Mouse (Mus musculus) kidney, adult 18-20 months (tissue): ENCODE measurements around the gene Amot.

Source experiments
- DNase-seq: peaks from one replicate; pipeline ENCODE4 v3.0.0; 2021

The Amot gene

DNA sequence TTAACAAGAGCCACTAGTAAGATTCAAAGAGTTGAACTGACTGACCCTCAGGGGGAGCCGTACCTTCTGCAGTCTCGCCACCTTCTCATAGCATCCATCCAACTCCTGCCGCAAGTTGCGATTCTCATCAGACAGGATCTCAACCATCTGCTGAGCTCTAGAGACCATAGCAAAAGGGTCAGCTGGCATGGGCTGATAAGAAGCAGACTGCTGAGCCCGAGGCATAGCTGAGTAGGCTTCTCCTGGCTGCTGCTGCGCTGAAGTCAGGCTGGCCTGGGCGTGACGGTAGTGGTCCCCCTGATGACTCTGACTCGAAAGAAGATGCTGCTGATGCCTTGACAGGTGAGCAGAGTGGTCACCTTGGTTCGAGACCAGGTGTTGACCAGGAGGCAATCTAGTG is 25.0 kb downstream of the Amot start:
- DNase-seq: no peak

DNA sequence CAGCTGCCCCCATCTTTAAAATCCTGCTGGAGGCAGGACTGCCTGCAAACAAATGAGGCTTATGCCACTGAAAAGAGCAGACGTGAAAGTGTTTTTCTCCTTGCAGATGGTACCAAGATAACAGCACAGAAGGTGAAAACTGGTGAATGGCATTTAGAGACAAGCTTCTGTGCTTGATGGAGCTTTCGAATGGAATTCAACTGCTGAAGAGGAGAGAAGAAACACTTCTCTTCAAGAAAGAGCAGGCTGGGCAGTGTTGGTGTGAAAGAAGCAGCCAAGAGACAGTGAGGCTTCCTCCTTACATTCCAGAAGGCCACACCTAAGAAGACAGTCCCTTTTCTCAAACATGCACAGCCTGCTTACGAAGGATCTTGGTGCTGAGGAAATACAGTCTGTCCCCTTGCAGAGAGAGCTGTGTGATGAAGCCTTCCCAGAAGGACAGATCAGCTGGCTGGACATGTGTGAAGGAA is 27.2 kb downstream of the Amot start:
- no peak for DNase-seq

DNA sequence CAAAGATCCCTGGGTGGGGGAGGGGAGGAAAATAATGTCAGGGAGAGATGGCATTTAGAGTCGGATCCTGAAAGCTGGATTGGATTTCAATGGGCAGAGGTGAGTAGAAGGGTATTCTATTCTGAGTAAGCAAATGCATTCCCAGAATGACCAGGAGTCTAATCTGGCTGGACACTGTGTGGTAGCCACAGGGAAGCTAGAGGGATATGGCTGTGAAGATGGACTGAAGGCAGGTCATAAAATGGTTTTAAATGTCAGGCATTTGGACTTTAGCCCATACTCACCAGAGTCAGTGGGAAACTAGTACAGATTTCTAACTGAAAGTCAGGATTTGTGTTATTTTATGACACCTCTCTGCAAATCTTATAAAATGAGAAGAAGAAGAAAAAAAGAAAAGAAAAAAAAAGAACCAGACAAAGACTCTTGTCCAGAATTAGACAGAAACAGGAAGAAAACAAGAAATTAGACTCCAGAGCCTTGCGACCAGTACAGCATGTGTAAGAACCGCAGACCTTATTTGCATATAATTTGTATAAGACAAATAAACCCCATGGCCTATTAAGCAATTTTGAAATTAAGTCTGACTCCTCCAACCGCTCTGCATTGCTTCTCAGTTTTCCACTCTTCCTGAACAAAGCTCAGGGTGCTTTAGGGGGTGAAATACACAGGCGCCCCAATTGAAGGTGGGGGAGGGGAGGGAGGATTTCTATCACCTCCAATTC is 27.8 kb downstream of the Amot start:
- no peak for DNase-seq

DNA sequence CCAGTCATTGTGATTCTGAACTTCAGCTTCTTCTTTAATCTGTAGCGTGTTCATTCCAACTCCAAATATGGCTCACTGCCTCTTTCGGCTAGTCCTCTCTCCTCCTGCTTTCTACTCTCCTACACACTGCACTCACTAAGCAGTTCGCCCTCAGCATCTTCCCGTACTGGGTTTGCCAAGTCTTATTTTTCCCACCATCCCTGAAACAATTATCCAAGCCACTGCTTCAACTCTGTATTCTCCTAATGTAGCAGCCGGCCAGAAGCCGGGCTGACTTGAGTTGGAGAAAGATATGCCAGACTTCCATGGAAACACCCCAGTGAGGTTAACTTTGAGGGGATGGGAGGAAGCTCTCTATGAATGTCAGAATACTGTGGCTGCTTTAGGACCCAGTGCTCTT is 36.7 kb downstream of the Amot start:
- DNase-seq: no peak

DNA sequence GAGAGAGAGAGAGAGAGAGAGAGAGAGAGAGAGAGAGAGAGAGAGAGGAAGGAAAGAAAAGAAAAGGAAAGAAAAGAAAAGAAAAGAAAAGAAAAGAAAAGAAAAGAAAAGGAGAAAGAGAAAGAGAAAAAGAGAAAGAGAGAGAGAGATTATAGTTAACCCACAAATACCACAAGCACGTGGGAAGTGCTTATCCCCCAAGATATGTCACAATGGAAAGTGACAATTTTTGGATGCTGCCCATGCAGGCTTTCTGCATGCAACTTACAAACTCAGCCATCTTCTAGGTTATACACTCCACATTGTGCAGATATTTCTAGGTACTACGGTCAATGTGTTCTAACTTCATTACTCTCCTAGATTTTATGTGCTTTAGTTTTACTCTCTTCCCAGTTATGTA is 41.5 kb downstream of the Amot start:
- DNase-seq: no peak

DNA sequence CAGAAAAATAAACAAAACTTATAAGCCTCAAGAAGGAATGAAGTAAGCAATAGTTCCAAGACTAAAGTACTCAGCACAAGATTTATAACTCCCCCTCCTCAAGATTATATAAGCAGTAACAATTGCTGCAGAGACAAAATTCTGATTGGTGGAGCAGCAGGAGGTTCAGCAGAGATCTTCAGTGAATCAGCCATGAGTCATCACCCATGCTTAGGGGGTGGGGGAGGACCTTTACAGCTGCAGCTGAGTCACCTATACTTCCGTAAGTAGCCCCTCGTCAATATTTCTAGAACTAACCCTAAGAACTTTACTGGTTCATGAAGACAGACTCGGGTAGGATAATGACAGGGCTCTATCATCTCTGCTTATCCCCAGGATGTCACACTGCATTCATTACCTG is 43.6 kb downstream of the Amot start:
- DNase-seq: no peak

DNA sequence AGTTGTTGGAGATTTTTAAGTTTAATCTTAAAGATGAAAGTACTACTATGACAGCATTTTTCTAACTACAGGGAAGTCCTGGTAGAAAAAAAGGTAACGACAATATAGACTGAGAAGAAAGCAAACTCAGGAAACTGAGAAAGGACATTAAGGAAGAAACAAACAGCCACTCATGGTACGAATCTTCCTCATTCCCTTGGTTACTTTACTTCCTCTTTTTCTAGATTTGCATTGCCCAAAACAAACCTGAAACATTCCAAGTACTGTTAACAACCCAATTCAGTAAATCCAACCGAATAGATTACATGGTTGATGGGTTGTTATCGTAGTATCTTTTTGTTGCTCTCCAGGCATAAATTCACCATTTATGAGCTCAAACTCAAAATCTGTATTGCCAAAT is 48.7 kb downstream of the Amot start:
- no peak for DNase-seq

DNA sequence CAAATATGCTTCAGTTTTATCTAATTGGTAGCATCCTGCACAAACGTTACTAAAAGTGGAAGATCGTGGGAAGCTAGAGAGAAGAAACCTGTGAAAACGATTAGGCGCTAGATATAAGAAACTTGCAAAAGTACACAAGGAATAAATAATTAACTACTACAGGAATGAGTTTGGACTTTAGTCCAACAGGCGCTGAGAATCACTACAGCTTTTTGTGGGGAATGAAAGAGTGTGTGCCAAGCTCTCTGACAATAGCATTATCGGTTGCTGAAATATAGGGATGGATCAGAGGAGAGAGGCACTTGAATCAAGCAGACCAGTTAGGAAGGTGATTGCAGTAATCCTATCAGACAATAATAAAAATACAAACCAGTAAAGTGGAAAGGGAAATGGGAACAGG is 49.4 kb downstream of the Amot start:
- no peak for DNase-seq

DNA sequence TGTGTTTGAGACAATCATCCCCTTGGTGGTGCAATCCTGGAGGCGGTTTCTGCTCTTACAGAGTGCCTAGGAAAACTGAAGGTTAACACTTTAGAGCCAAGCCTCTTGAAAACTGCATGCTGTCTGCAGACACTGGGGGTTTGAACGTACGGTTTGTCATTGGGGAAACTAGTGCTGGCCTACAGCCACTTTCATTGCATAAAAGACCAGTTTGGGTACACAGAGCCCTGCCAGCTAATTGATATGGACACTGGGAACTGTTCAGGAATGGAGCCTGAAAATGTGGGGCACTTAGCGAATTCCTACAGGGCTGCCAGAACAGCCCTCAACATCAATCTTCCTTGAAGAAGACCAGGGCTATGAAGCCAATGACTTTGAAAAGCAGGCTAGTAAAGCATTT is 50.2 kb downstream of the Amot start:
- no peak for DNase-seq

DNA sequence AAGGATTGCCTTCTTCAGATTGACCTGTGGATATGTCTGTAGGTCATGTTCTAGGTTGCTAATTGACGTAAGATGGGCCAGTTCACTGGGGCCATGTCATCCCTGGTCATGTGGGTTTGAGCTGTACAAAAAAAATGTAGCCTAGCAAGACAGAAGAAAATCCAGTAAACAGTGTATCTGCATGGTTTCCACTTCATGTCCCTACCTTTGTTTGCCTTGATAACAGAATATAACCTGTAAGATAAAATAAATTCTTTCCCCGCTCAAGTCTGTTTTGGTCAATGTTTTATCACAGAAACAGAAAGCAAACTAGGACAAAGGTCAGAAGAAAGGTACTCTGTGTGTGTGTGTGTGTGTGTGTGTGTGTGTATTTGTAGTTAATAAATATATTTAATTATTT is 63.5 kb downstream of the Amot start:
- no peak for DNase-seq

DNA sequence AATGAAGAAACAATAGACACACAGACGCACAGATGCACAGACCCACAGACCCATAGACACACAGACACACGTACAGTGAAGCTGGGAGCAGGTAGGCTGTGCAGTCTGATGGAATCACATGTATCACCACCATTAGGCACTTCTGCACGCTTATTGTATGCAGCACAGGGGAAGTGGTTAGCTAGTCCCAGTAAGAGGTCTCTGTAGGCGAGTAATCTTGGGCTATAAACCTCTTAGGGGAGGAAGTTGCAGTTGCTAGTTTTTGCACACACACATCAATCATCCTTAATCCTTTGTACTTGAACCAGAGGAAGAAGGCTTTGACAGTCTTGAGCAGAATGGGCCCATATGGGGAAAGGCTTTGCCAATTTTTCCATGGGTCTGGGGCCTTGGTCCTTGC is 71.3 kb downstream of the Amot start:
- DNase-seq: no peak

DNA sequence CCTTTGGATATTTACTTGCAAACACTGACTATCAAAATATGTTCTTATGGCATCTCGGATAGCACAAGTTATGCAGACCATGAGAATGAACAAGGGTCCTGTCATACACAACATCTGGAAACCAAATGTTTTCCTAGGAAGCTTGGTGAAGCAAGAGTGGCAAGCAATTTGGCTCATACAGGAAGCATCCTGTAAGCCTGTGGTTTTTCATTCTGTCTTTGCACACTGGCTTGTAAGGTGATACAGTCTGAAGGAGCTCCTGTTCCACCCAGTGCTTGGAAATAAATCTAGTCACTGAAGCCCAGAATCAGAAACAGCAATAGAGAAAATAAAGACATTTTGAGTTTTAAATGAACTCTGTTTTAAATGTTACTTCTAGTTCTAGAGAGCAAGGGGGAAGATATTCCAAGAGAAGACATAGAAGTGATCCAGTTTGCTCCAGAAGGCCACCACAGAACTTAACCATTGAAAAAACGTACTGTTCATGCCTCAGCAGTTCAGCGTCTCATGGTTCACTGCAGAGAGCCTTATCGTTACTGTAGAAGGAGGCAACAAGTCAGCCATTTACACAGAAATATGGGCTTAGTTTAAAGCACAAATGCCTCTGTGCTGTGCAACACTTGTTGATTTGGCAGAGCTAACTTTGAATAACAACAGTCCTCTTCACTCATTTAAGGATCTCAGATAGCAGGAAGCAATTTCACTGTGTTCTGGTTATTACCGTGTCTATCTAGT is 74.0 kb downstream of the Amot start:
- DNase-seq: no peak

DNA sequence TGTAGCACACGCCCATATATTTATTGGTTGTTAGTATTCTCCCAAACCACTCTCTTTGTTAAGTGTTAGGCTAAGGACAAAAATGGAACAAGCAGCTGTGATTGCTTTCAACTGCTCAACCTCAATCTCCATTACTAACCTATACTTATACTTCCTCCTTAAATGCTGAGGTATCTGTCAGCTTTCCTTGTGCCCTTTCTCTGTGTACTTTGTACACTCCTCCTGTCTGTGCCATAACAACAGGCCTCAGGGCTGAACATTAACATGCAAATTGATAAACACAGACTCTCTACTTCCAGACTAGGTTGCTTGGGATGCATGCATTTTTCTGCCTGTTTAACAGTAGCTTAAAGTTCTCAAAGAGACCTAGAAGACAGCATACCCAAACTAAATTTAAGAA is 76.2 kb downstream of the Amot start:
- no peak for DNase-seq

DNA sequence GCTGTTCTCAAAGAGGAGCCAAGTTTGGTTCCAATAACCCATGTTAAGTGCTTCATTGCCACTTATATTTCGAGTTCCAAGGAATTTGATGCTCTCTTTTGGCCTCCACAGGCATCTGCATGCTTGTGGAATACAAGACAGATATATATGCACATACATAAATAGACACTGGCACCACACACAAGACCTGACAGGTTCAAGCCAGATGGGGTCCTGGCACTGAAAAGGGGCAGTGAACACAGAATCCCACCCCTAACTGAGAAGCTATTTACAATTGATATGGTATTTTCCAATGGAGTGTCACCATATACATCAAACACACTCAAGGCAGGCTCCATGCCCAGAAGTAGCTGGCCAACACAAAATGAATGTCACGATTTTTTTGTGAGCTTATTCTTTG is 81.0 kb downstream of the Amot start:
- no peak for DNase-seq

DNA sequence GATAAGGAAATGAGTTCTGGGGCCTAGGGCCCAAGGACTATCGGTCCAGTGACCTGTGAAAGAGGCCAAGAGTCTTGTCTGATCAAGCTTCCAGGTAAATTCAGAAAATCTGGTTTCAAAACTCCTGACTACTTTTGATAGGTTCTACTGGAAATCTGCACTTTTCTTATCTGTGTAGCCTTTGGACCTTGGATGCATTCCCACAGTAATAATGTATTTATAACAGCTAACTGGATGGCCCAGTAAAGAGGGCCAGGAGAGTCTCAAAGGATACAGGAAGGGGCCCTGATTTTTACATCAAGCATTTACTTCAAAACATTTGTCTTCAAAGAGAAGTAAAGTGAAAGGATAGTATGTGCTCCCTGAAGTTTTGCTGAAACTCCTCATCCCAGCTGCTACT is 90.7 kb downstream of the Amot start:
- no peak for DNase-seq

DNA sequence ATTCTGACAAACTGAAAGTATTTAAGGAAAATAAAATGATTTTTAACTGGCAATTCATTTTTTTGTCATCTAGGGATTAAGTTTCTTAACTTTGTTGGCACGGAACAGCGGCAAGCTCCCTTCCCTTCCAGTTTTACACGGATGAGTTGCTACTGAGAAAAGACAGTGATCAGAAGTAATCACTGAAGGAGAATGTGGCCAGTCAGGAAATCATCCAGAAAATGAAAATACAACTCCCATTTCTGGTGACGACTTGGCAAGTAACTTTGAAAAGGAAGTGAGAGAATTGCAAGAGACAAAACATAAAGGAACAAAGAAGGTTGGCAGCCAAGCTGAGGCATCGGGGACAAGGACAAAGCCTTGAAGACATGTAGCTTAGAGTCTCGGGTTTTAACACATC is 93.6 kb downstream of the Amot start:
- DNase-seq: no peak

DNA sequence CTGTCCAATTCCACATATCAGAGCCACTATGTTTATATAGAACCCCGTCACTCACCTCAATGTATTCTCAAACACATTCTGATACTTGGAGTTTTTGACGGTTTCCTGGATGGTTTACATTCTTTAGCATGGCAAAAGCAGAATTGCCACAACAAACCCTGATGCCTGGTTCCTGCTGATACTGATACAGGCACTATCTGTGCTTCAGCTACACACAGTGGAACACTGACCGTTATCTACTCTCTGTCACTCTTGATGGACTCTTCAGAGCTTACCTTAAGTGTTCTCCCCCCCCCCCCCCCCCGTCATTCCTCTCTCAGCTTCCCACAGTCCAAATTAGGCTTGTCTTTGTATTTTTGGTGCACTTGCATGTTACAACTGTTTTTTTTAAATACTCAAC is 98.9 kb downstream of the Amot start:
- DNase-seq: no peak

DNA sequence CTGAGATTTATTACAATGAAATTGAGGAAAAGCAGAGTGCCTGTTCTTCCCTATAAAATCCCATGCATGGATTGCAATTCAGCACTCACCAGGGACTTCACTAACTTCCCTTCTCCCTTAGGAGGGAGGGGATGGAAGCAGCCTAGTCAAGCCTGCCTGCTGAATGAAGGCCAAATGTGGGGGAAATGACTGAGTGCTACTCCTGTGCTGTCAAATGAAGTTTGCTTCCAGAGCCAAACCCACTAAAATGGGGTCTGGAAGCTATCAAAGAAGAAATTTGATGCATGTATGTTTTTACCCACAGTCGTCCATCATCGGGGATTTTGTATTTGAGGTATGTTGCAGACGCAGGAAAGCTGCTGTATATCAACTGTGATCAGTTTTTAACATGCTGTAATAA is 103.1 kb downstream of the Amot start:
- DNase-seq: no peak

DNA sequence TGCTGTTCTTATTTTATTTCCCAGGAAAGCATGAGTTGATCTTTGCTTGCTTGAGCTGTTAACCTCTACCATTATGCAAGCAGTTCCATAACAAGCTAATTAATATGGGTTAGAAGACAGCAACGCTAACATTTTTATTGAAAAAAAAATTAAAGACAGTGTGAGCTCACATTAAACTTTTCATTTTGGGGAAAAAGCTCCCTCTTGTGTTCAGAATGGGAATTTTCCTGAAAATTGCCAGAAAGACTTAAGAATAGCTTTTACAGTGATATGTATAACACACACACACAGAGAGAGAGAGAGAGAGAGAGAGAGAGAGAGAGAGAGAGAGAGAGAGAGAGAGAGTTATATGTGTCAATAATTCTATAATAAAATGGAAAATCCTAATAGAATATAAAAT is 105.7 kb downstream of the Amot start:
- DNase-seq: no peak
